Mouse (Mus musculus): ENCODE measurements around the gene Dmbx1. TPM values are rescaled to one million over a fixed set of nuclear protein-coding genes. Genes with fewer than 3 reads are reported as not detected.

Gene Dmbx1
- total and polyA plus RNA-seq, 3 experiments, result not detected

DNA sequence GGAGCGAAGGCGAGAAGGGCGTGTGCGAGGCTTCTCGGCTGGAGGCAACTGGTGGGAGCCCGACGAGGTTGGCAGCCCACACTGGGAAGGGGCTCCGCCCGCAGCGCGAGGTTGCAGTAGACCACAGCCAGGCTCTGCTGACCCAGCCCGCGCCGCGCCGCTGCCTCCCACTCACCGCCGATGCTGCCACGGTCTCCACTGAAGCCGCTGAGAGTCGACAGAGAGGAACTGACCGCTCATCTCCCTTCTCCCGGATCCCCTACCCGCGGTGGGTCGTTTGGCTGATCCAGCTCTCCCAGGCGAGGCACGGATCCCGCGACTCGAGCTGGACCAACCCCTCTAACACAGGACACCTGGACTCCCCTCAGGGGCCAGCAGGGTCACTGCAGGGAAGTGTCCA lies 49.2 kb downstream of the Dmbx1 start, which contains the start of gene 6430628N08Rik:
Gene 6430628N08Rik (plus strand): TSS at position 113 of the 400 bp plus-strand sequence.
- Histone ChIP-seq H3K27me3 (ENCODE audit: control insufficient read depth, insufficient read depth, low read length) (peaks cover 7% of the 10 kb centered on the region), H3K79me2 (replicated peaks; ENCODE audit: control insufficient read depth, insufficient read depth, low read length) (no peaks in the 10 kb centered on the region), H3K4me3 (no peak within 1 kb of the TSS), H3K9ac (ENCODE audit: low read depth, low read length) (no peak within 1 kb of the TSS), H3K36me3 (ENCODE audit: control insufficient read depth, insufficient read depth, low read length) (no peaks in the 10 kb centered on the region), H3K4me1 (ENCODE audit: control insufficient read depth, insufficient read depth, low read length) (peaks cover 2% of the 10 kb centered on the region), H3K27ac (no peak within 1 kb of the TSS)
- WGBS, result 2% methylated on average over 31 of the region's 31 CpGs
- TF ChIP-seq POLR2A (IDR thresholded peaks at IDR 0.05; ENCODE audit: insufficient read depth, low read depth, low read length) (no peak), CTCF (IDR thresholded peaks at IDR 0.05) (no peak), EP300 (IDR thresholded peaks at IDR 0.05; ENCODE audit: insufficient read depth, low read depth, low read length) (no peak)
- DNase-seq, result no peak
- intact Hi-C loops (cut with DNase I), result no loop called here

DNA sequence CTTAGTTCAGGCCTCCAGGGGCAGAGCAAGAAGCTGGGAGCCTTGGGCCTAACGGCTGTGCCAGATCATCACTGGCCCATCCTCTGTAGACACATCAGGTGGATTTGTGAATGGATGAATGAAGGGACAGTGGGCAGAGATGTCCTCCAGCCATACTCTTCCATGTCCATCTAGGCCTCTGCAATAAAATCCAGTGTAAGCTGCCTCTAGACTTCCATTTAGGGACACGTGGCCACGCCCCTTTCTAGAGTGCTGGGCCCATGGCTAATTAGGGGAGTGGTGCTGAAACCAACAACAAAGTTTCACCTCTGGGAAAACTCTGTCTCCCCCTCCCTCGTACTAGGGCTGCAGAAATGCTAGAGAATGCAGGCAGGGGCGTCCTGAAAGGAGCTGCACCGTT lies 49.7 kb downstream of the Dmbx1 start:
- no peaks in the 10 kb centered on the region for H3K79me2 ChIP-seq (replicated peaks; ENCODE audit: control insufficient read depth, insufficient read depth, low read length)
- no peak for DNase-seq
- H3K4me3 ChIP-seq, result no peak overlapping the region
- no peak overlapping the region for H3K27ac ChIP-seq
- no peak for TF ChIP-seq EP300 (IDR thresholded peaks at IDR 0.05; ENCODE audit: insufficient read depth, low read depth, low read length)
- no peak for TF ChIP-seq CTCF (IDR thresholded peaks at IDR 0.05)
- TF ChIP-seq POLR2A (IDR thresholded peaks at IDR 0.05; ENCODE audit: insufficient read depth, low read depth, low read length), result no peak
- H3K27me3 ChIP-seq (ENCODE audit: control insufficient read depth, insufficient read depth, low read length), result peaks cover 7% of the 10 kb centered on the region
- peaks cover 2% of the 10 kb centered on the region for H3K4me1 ChIP-seq (ENCODE audit: control insufficient read depth, insufficient read depth, low read length)
- no peaks in the 10 kb centered on the region for H3K36me3 ChIP-seq (ENCODE audit: control insufficient read depth, insufficient read depth, low read length)
- no peak overlapping the region for H3K9ac ChIP-seq (ENCODE audit: low read depth, low read length)
- intact Hi-C loops (cut with DNase I), result no loop called here
- whole genome bisulfite sequencing, result 16% methylated on average over 6 of the region's 6 CpGs

DNA sequence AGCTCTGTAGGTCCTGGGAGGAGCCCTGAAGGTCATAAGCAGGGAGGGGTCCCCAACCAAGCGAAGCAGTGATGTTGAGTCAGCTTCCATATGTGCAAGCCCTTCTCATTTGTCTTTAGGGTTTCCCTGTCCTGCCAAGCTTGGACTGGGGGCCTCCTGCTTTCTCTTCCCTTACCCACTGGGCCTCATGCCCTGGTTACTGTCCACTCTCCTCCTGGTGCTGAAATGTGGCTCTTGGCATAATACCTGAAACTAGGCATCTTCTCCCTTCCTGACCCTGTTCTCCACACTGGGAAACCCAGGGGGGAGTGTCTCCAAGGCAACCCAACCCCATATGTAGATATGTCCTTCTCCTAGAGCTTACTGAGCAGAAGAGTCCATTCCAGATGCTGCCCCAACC lies 52.9 kb downstream of the Dmbx1 start:
- H3K79me2 ChIP-seq (replicated peaks; ENCODE audit: control insufficient read depth, insufficient read depth, low read length), result no peaks in the 10 kb centered on the region
- 59% methylated on average over 1 of the region's 1 CpGs for WGBS
- H3K4me1 ChIP-seq (ENCODE audit: control insufficient read depth, insufficient read depth, low read length), result peaks cover 2% of the 10 kb centered on the region
- no peak overlapping the region for H3K4me3 ChIP-seq
- H3K36me3 ChIP-seq (ENCODE audit: control insufficient read depth, insufficient read depth, low read length), result no peaks in the 10 kb centered on the region
- TF ChIP-seq EP300 (IDR thresholded peaks at IDR 0.05; ENCODE audit: insufficient read depth, low read depth, low read length) (no peak), POLR2A (IDR thresholded peaks at IDR 0.05; ENCODE audit: insufficient read depth, low read depth, low read length) (no peak), CTCF (IDR thresholded peaks at IDR 0.05) (no peak)
- H3K9ac ChIP-seq (ENCODE audit: low read depth, low read length), result no peak overlapping the region
- DNase-seq, result no peak
- H3K27ac ChIP-seq, result no peak overlapping the region
- peaks cover 7% of the 10 kb centered on the region for H3K27me3 ChIP-seq (ENCODE audit: control insufficient read depth, insufficient read depth, low read length)
- intact Hi-C loops (cut with DNase I), result no loop called here

DNA sequence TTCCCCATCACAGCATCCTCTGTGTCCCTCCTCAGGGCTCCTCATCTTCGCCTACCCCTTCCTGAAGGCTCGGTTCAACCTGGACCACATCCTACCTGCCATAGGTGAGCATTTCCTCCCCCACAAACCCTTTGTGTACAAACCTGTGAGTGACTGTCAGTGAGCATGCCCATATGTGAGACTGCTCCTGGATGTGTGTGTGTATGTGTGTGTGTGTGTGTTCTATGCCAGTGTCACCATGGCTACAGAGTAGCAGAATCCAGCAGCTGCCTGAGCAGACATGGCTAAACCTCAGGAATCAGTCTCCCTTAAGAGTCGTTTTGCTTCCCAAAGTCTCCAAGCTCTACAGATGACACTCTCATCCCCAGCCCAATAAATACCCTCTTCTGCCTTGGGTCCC lies 53.9 kb downstream of the Dmbx1 start:
- peaks cover 2% of the 10 kb centered on the region for H3K4me1 ChIP-seq (ENCODE audit: control insufficient read depth, insufficient read depth, low read length)
- intact Hi-C loops (cut with DNase I), result no loop called here
- H3K79me2 ChIP-seq (replicated peaks; ENCODE audit: control insufficient read depth, insufficient read depth, low read length), result no peaks in the 10 kb centered on the region
- H3K36me3 ChIP-seq (ENCODE audit: control insufficient read depth, insufficient read depth, low read length), result no peaks in the 10 kb centered on the region
- WGBS, result 70% methylated on average over 3 of the region's 3 CpGs
- no peak overlapping the region for H3K27ac ChIP-seq
- no peak for DNase-seq
- no peak overlapping the region for H3K9ac ChIP-seq (ENCODE audit: low read depth, low read length)
- peaks cover 7% of the 10 kb centered on the region for H3K27me3 ChIP-seq (ENCODE audit: control insufficient read depth, insufficient read depth, low read length)
- no peak overlapping the region for H3K4me3 ChIP-seq
- TF ChIP-seq POLR2A (IDR thresholded peaks at IDR 0.05; ENCODE audit: insufficient read depth, low read depth, low read length) (no peak), EP300 (IDR thresholded peaks at IDR 0.05; ENCODE audit: insufficient read depth, low read depth, low read length) (no peak), CTCF (IDR thresholded peaks at IDR 0.05) (no peak)

DNA sequence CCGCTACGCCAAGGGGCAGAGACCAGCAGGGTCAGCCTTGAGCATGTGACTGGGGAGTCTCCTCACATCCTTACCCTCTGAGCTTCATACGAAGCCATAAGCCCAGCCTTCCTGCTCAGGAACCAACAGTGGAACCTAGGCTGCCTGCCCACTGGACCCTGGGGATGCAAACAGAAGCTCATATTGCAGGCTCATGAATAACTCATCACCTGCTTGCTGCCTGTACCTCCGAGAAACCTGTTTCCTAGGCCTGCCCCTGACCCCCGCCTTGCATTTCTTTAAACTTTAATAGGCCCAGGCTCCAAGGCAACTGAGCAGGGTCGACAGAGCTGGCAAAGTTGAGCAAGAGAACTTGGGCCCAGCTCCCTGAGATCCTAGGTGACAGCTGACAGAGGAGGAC lies 55.7 kb downstream of the Dmbx1 start, which contains the start of gene Kncn:
Gene Kncn (plus strand): TSS at position 379 of the 400 bp plus-strand sequence.
- H3K27me3 ChIP-seq (ENCODE audit: control insufficient read depth, insufficient read depth, low read length), result no peaks in the 10 kb centered on the region
- H3K79me2 ChIP-seq (replicated peaks; ENCODE audit: control insufficient read depth, insufficient read depth, low read length), result no peaks in the 10 kb centered on the region
- H3K4me1 ChIP-seq (ENCODE audit: control insufficient read depth, insufficient read depth, low read length), result no peaks in the 10 kb centered on the region
- H3K36me3 ChIP-seq (ENCODE audit: control insufficient read depth, insufficient read depth, low read length), result no peaks in the 10 kb centered on the region
- no peak within 1 kb of the TSS for H3K4me3 ChIP-seq
- H3K27ac ChIP-seq, result no peak within 1 kb of the TSS
- intact Hi-C loops (cut with DNase I), result no loop called here
- no peak for DNase-seq
- TF ChIP-seq POLR2A (IDR thresholded peaks at IDR 0.05; ENCODE audit: insufficient read depth, low read depth, low read length) (no peak), EP300 (IDR thresholded peaks at IDR 0.05; ENCODE audit: insufficient read depth, low read depth, low read length) (no peak), CTCF (IDR thresholded peaks at IDR 0.05) (no peak)
- WGBS, result 74% methylated on average over 6 of the region's 6 CpGs
- no peak within 1 kb of the TSS for H3K9ac ChIP-seq (ENCODE audit: low read depth, low read length)

DNA sequence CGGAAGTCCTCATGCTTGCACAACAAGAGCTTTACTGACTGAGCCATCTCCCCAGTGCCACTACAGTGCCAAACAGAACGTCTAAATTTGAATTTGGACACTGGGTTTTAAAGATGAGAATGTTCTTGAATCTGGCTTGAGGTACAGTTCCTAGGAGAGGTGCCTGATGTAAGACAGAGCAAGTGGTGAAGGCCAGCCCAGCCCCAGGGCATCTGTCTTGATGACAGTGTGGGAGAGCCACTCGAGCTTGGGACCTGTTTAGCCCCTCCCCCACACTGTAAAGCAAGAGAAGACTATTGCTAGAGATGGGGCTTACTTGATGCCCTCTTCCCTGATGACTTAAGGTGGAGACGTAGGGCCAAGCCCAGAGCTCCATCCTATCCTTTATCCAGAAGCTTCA lies 57.5 kb downstream of the Dmbx1 start:
- no peak for TF ChIP-seq POLR2A (IDR thresholded peaks at IDR 0.05; ENCODE audit: insufficient read depth, low read depth, low read length)
- no peak for TF ChIP-seq EP300 (IDR thresholded peaks at IDR 0.05; ENCODE audit: insufficient read depth, low read depth, low read length)
- TF ChIP-seq CTCF (IDR thresholded peaks at IDR 0.05), result no peak
- Histone ChIP-seq H3K27ac (no peak overlapping the region), H3K36me3 (ENCODE audit: control insufficient read depth, insufficient read depth, low read length) (no peaks in the 10 kb centered on the region), H3K27me3 (ENCODE audit: control insufficient read depth, insufficient read depth, low read length) (no peaks in the 10 kb centered on the region), H3K79me2 (replicated peaks; ENCODE audit: control insufficient read depth, insufficient read depth, low read length) (no peaks in the 10 kb centered on the region), H3K4me3 (no peak overlapping the region), H3K9ac (ENCODE audit: low read depth, low read length) (no peak overlapping the region), H3K4me1 (ENCODE audit: control insufficient read depth, insufficient read depth, low read length) (peaks cover 3% of the 10 kb centered on the region)
- intact Hi-C loops (cut with DNase I), result no loop called here
- 50% methylated on average over 4 of the region's 4 CpGs for WGBS
- no peak for DNase-seq

Data from heart, adult 2 months (tissue).